24 mouse cellular contexts compared by ENCODE assay signal in the genomic region with DNA sequence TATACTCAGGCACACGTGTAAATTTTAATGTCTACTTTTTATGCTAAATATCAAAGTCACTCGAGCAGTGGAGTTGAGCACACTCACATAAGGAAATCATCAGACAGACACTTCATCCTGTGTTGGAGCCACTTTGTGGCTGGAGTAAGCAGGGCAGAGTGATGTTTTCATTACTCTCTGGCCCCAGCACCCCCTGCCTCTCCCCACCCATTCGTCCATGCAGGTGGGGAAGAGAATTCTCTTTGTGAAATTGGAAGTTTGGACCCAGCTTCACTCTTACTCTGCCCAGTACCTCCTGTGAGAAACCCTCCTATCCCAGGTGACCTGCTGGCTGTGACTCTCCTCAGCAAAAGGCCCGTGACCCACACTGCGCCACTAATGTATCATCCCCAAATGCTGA. TPM values are rescaled to one million over a fixed set of nuclear protein-coding genes. Genes with fewer than 3 reads are reported as not detected.
DNase-seq lines count a peak whose midpoint lies in the region; ATAC-seq lines count a peak whose summit lies in the region.
"Had no signal": no experiment of that assay in that cellular context is flagged by ENCODE, and none has a peak within 500 bp of the region (broad histone marks: within the 10 kb centered on the region; RNA-seq: fewer than 3 reads in every experiment).

No protein-coding gene starts in this region.

- DNase-seq in heart, embryonic 10.5 days (ENCODE audit: low spot score): peak; percentile 57
- DNase-seq in heart, postnatal 10 days: no peak
- DNase-seq in limb, embryonic 10.5 days (ENCODE audit: low spot score): no peak
- DNase-seq: adrenal gland, adult 2 months; adrenal gland, postnatal 10 days; adrenal gland, postnatal 25 days; cerebellum, adult 11 months; cerebellum, adult 18-20 months; cerebellum, adult 8-10 months; cerebellum, adult 9-11 months; cerebellum, postnatal 14 days; cerebellum, postnatal 36 days; embryo, embryonic 11 days had no signal

- intact Hi-C loops in heart, postnatal 10 days (cut with DNase I): no loop called here

- H3K4me1 ChIP-seq in heart, embryonic 10.5 days: peaks cover 13% of the 10 kb centered on the region
- H3K4me1 ChIP-seq in limb, embryonic 15.5 days: peaks cover 32% of the 10 kb centered on the region
- H3K4me1 ChIP-seq in limb, embryonic 10.5 days: peaks cover 11% of the 10 kb centered on the region

- H3K27me3 ChIP-seq in heart, embryonic 10.5 days (ENCODE audit: insufficient read depth, poor library complexity, severe bottlenecking): peaks cover 70% of the 10 kb centered on the region
- peaks cover 43% of the 10 kb centered on the region for H3K27me3 ChIP-seq in limb, embryonic 15.5 days
- peaks cover 61% of the 10 kb centered on the region for H3K27me3 ChIP-seq in limb, embryonic 10.5 days (ENCODE audit: low read depth, poor library complexity, severe bottlenecking)

- H3K9ac ChIP-seq in limb, embryonic 15.5 days: 0 out of 2 replicates have a peak overlapping the region, but pooled peaks have one; percentile 21
- H3K9ac ChIP-seq: embryonic facial prominence, embryonic 15.5 days; forebrain, embryonic 12.5 days had no signal

- H3K36me3 ChIP-seq in heart, embryonic 10.5 days: no peaks in the 10 kb centered on the region
- H3K36me3 ChIP-seq in limb, embryonic 15.5 days: no peaks in the 10 kb centered on the region
- H3K36me3 ChIP-seq in limb, embryonic 10.5 days: no peaks in the 10 kb centered on the region
- H3K36me3 ChIP-seq: embryonic facial prominence, embryonic 13.5 days; embryonic facial prominence, embryonic 15.5 days; forebrain, embryonic 10.5 days; forebrain, embryonic 12.5 days had no signal

- no peaks in the 10 kb centered on the region for H3K9me3 ChIP-seq in heart, embryonic 10.5 days
- H3K9me3 ChIP-seq in limb, embryonic 15.5 days: no peaks in the 10 kb centered on the region
- no peaks in the 10 kb centered on the region for H3K9me3 ChIP-seq in limb, embryonic 10.5 days (replicated peaks)
- H3K9me3 ChIP-seq: embryonic facial prominence, embryonic 15.5 days; forebrain, embryonic 10.5 days; forebrain, embryonic 12.5 days had no signal

- WGBS in heart, embryonic 10.5 days: 75% methylated on average over 5 of the region's 5 CpGs
- 76% methylated on average over 5 of the region's 5 CpGs for WGBS in limb, embryonic 15.5 days
- 89% methylated on average over 5 of the region's 5 CpGs for WGBS in limb, embryonic 10.5 days

- no peak overlapping the region for H3K4me3 ChIP-seq in heart, embryonic 10.5 days
- no peak overlapping the region for H3K4me3 ChIP-seq in limb, embryonic 15.5 days
- no peak overlapping the region for H3K4me3 ChIP-seq in limb, embryonic 10.5 days
- H3K4me3 ChIP-seq: embryonic facial prominence, embryonic 13.5 days; embryonic facial prominence, embryonic 15.5 days; erythroblast, embryonic 14.5 days; forebrain, embryonic 10.5 days; forebrain, embryonic 12.5 days had no signal

- no peak for ATAC-seq in limb, embryonic 15.5 days (ENCODE audit: insufficient number of reproducible peaks, low FRiP score, low TSS enrichment, low read depth)
- ATAC-seq: forebrain, embryonic 14.5 days; forebrain, embryonic 16.5 days had no signal

- H3K27ac ChIP-seq in heart, embryonic 10.5 days: no peak overlapping the region
- no peak overlapping the region for H3K27ac ChIP-seq in limb, embryonic 15.5 days
- no peak overlapping the region for H3K27ac ChIP-seq in limb, embryonic 10.5 days
- H3K27ac ChIP-seq: embryonic facial prominence, embryonic 13.5 days; embryonic facial prominence, embryonic 15.5 days; forebrain, embryonic 10.5 days; forebrain, embryonic 12.5 days had no signal

- no peak overlapping the region for H3K4me2 ChIP-seq in limb, embryonic 15.5 days
- H3K4me2 ChIP-seq: embryonic facial prominence, embryonic 13.5 days; embryonic facial prominence, embryonic 15.5 days; forebrain, embryonic 12.5 days had no signal

RNA-seq across cellular contexts. Expression of a gene that starts 4.2 kb away (rescaled TPM):
- 3.3 and 4.9 TPM in 2 replicates for polyA plus RNA-seq in heart, embryonic 10.5 days (2016; fragmentation: Nextera tagmentation; extraction: Ambion mirVana)
- 1 to 10 TPM; 3.8 to 6.8 TPM for total RNA-seq in heart, postnatal 10 days (2021)
- polyA plus RNA-seq in limb, embryonic 15.5 days (2015; fragmentation: Nextera tagmentation; extraction: Ambion mirVana): 29.5 and 31.8 TPM in 2 replicates
- 7.1 and 10.1 TPM in 2 replicates for polyA plus RNA-seq in limb, embryonic 10.5 days (2016; fragmentation: Nextera tagmentation; extraction: Ambion mirVana)
- total RNA-seq: common myeloid progenitor, adult 5-6 weeks; MEL had no signal
- polyA plus RNA-seq: erythroblast, embryonic 14.5 days had no signal

RNA-seq across cellular contexts. Expression of a gene that starts 24.9 kb away (rescaled TPM):
- 4.2 and 6.5 TPM in 2 replicates for polyA plus RNA-seq in heart, embryonic 10.5 days (2016; fragmentation: Nextera tagmentation; extraction: Ambion mirVana)
- total RNA-seq in heart, postnatal 10 days (2021): 1 to 10 TPM in 1 of 2 experiments, under 1 TPM in 1; 0.92 to 1.8 TPM
- 69.2 and 77.5 TPM in 2 replicates for polyA plus RNA-seq in limb, embryonic 15.5 days (2015; fragmentation: Nextera tagmentation; extraction: Ambion mirVana)
- polyA plus RNA-seq in limb, embryonic 10.5 days (2016; fragmentation: Nextera tagmentation; extraction: Ambion mirVana): 0.38 and 0.48 TPM in 2 replicates
- total RNA-seq: common myeloid progenitor, adult 5-6 weeks had no signal
- polyA plus RNA-seq: C2C12 had no signal

RNA-seq across cellular contexts. Expression of a gene that starts 47.9 kb away (rescaled TPM):
- 0.05 and 0.08 TPM in 2 replicates for polyA plus RNA-seq in heart, embryonic 10.5 days (2016; fragmentation: Nextera tagmentation; extraction: Ambion mirVana)
- total RNA-seq in heart, postnatal 10 days (2021): under 1 TPM; 0.64 to 0.77 TPM
- 0.58 and 0.61 TPM in 2 replicates for polyA plus RNA-seq in limb, embryonic 15.5 days (2015; fragmentation: Nextera tagmentation; extraction: Ambion mirVana)
- 0.09 and 0.10 TPM in 2 replicates for polyA plus RNA-seq in limb, embryonic 10.5 days (2016; fragmentation: Nextera tagmentation; extraction: Ambion mirVana)
